Mouse (Mus musculus) stomach, postnatal 0 days (tissue): ENCODE results near the gene Rbm14.

Experiments
- CTCF ChIP-seq: IDR thresholded peaks from 2 replicates; pipeline ENCODE4 v1.5.1; 2016; ENCODE audit warnings: antibody characterized with exemption, low read depth, mild to moderate bottlenecking, moderate library complexity
- EP300 ChIP-seq: optimal IDR thresholded peaks from 2 replicates; pipeline ENCODE3; 2016; ENCODE audit warnings: antibody characterized with exemption

- TF ChIP-seq CTCF (no peak), EP300 (no peak)
Measured at GRCm38 (mm10) chr19:4842611-4843010, 31.2 kb upstream of the Rbm14 start.
